Mouse (Mus musculus) frontal cortex, adult (tissue): ENCODE data around the gene Hsd17b14.

ENCODE experiments used
- ATAC-seq: cut with Nextera tagmentation; 2 replicates; pipeline ENCODE4 v1.9.2; 2017; ENCODE audit warnings: mild to moderate bottlenecking, moderate library complexity, mixed read lengths; ENCODE audit not compliant: low TSS enrichment

The Hsd17b14 gene

GRCm38 (mm10) chr7:45567112-45567779, 12.6 kb downstream of the Hsd17b14 start:
- ATAC-seq, result no peak

GRCm38 (mm10) chr7:45567780-45568516, 13.3 kb downstream of the Hsd17b14 start:
- peak; percentile 88 for ATAC-seq

- ATAC-seq, result no peak
Observed at GRCm38 (mm10) chr7:45568601-45569473, 14.1 kb downstream of the Hsd17b14 start.

- ATAC-seq, result peak; percentile 45; the same call in 1 of the 2 replicates
Observed at GRCm38 (mm10) chr7:45570103-45570741, 15.5 kb downstream of the Hsd17b14 start, which contains the start of gene Bcat2. Gene Bcat2, plus strand, starts transcription at chr7:45570153.

GRCm38 (mm10) chr7:45571966-45572365, 17.3 kb downstream of the Hsd17b14 start:
- ATAC-seq, result no peak

- no peak for ATAC-seq
Observed at GRCm38 (mm10) chr7:45573954-45574353, 19.3 kb downstream of the Hsd17b14 start.

GRCm38 (mm10) chr7:45574472-45575379, 20.0 kb downstream of the Hsd17b14 start:
- no peak for ATAC-seq

GRCm38 (mm10) chr7:45585923-45586322, 31.2 kb downstream of the Hsd17b14 start:
- ATAC-seq, result no peak

GRCm38 (mm10) chr7:45587631-45588592, 33.2 kb downstream of the Hsd17b14 start:
- no peak for ATAC-seq

GRCm38 (mm10) chr7:45589173-45589572, 34.5 kb downstream of the Hsd17b14 start:
- peak; percentile 98 for ATAC-seq

GRCm38 (mm10) chr7:45589898-45590297, 35.2 kb downstream of the Hsd17b14 start:
- no peak for ATAC-seq

- ATAC-seq, result no peak
Observed at GRCm38 (mm10) chr7:45590874-45591273, 36.2 kb downstream of the Hsd17b14 start.

GRCm38 (mm10) chr7:45591880-45592279, 37.2 kb downstream of the Hsd17b14 start:
- no peak for ATAC-seq

GRCm38 (mm10) chr7:45593118-45593815, 38.6 kb downstream of the Hsd17b14 start:
- ATAC-seq, result 0 out of 2 replicates have a peak, but pooled peaks have one; percentile 18

- ATAC-seq, result no peak
Observed at GRCm38 (mm10) chr7:45595176-45595575, 40.5 kb downstream of the Hsd17b14 start.

GRCm38 (mm10) chr7:45596107-45596506, 41.4 kb downstream of the Hsd17b14 start:
- no peak for ATAC-seq

GRCm38 (mm10) chr7:45597013-45597412, 42.3 kb downstream of the Hsd17b14 start:
- no peak for ATAC-seq

GRCm38 (mm10) chr7:45597527-45597926, 42.8 kb downstream of the Hsd17b14 start:
- no peak for ATAC-seq
